Mouse (Mus musculus): ENCODE data around the gene Mrfap1.

- TF ChIP-seq POLR2A (IDR thresholded peaks at IDR 0.05; ENCODE audit: borderline replicate concordance, extremely low read depth, low read depth, low read length) (no peak), CTCF (IDR thresholded peaks at IDR 0.05; ENCODE audit: insufficient read depth, low read length) (0 out of 2 replicates have a peak, but pooled peaks have one; percentile 6)
Measured at GRCm38 (mm10) chr5:36814554-36814953, 18.0 kb upstream of the Mrfap1 start.
